ENCODE assay signal across 28 mouse cellular contexts in genomic region chr5:64462411-64462810, GRCm38 (mm10).
DNase-seq lines count a peak whose midpoint lies in the region; ATAC-seq lines count a peak whose summit lies in the region.
"Had no signal": no experiment of that assay in that cellular context is flagged by ENCODE, and none has a peak within 500 bp of the region (broad histone marks: within the 10 kb centered on the region; RNA-seq: fewer than 3 reads in every experiment).

No protein-coding gene starts in this region.

- H3K27me3 ChIP-seq in lung, embryonic 16.5 days (ENCODE audit: control insufficient read depth, insufficient read depth, low read depth, low read length), result no peaks in the 10 kb centered on the region
- H3K27me3 ChIP-seq: forebrain, embryonic 13.5 days; hindbrain, embryonic 15.5 days; midbrain, embryonic 13.5 days; stomach, embryonic 15.5 days had no signal

- no peak overlapping the region for H3K4me2 ChIP-seq in lung, embryonic 16.5 days (ENCODE audit: low read depth, low read length)
- H3K4me2 ChIP-seq: forebrain, embryonic 13.5 days; hindbrain, embryonic 15.5 days; liver, embryonic 12.5 days; midbrain, embryonic 13.5 days; stomach, embryonic 15.5 days had no signal

- no peak overlapping the region for H3K4me3 ChIP-seq in lung, embryonic 16.5 days (ENCODE audit: low read length)
- H3K4me3 ChIP-seq: forebrain, embryonic 13.5 days; hindbrain, embryonic 10.5 days; hindbrain, embryonic 15.5 days; layer of hippocampus, adult 2 months; liver, embryonic 12.5 days; midbrain, embryonic 13.5 days; stomach, embryonic 15.5 days had no signal

- H3K27ac ChIP-seq in lung, embryonic 16.5 days (ENCODE audit: low read length), result no peak overlapping the region
- H3K27ac ChIP-seq: forebrain, embryonic 13.5 days; hindbrain, embryonic 10.5 days; hindbrain, embryonic 15.5 days; layer of hippocampus, adult 2 months; liver, embryonic 12.5 days; macrophage; midbrain, embryonic 13.5 days; stomach, embryonic 15.5 days had no signal

- no peak for DNase-seq in lung, postnatal 14 days
- DNase-seq in brain, adult 2 months (ENCODE audit: low read depth, low spot score), result peak; percentile 64
- DNase-seq in left cerebral cortex, adult 18-20 months (ENCODE audit: low spot score in 2 of 2), result peak; percentile 45 to 68
- peak; percentile 27 to 48 for DNase-seq in right cerebral cortex, postnatal 36 days (ENCODE audit: low spot score in 2 of 2)
- no peak for DNase-seq in cerebellum, adult 9-11 months
- DNase-seq: adrenal gland, adult 2 months; adrenal gland, postnatal 36 days; cerebellum, adult 2 months; cerebellum, postnatal 25 days; gastrocnemius, postnatal 10 days; heart, postnatal 14 days; kidney, adult 2 months; kidney, postnatal 36 days; liver, postnatal 0 days; thymus, adult 2 months; thymus, postnatal 36 days had no signal

- peak; percentile 62; the same call in 1 of the 2 replicates for ATAC-seq in lung, embryonic 16.5 days (ENCODE audit: low read depth)
- ATAC-seq in inflammation-experienced regulatory T-cells, adult 6 months, result no peak
- ATAC-seq: CD4-positive, CD25-positive, alpha-beta regulatory T cell, adult 4 months; forebrain, embryonic 13.5 days; liver, embryonic 12.5 days; liver, postnatal 0 days; lung, postnatal 0 days; midbrain, embryonic 13.5 days had no signal

- no peak overlapping the region for H3K9ac ChIP-seq in lung, embryonic 16.5 days (ENCODE audit: low read length)
- H3K9ac ChIP-seq: forebrain, embryonic 13.5 days; hindbrain, embryonic 15.5 days; liver, embryonic 12.5 days; liver, postnatal 0 days; midbrain, embryonic 13.5 days; stomach, embryonic 15.5 days had no signal

- H3K4me1 ChIP-seq in lung, embryonic 16.5 days (replicated peaks; ENCODE audit: control insufficient read depth, insufficient read depth, low read length), result no peaks in the 10 kb centered on the region; the same call in 1 of the 2 replicates
- H3K4me1 ChIP-seq: forebrain, embryonic 13.5 days; hindbrain, embryonic 15.5 days; liver, embryonic 12.5 days; midbrain, embryonic 13.5 days; stomach, embryonic 15.5 days had no signal

- no peaks in the 10 kb centered on the region for H3K9me3 ChIP-seq in lung, embryonic 16.5 days (ENCODE audit: control insufficient read depth, low read length)
- H3K9me3 ChIP-seq: forebrain, embryonic 13.5 days; hindbrain, embryonic 10.5 days; hindbrain, embryonic 15.5 days; liver, embryonic 12.5 days; midbrain, embryonic 13.5 days; stomach, embryonic 15.5 days had no signal

- 37% methylated on average over 3 of the region's 3 CpGs for WGBS in lung, embryonic 16.5 days

- H3K36me3 ChIP-seq in lung, embryonic 16.5 days (ENCODE audit: control insufficient read depth, insufficient read depth, low read length), result no peaks in the 10 kb centered on the region
- H3K36me3 ChIP-seq: hindbrain, embryonic 10.5 days; hindbrain, embryonic 15.5 days; liver, embryonic 12.5 days; midbrain, embryonic 13.5 days; stomach, embryonic 15.5 days had no signal

Comparison
In these comparisons a context has a peak if more than half of its experiments do, and no peak if none do; other contexts are left out.
1. DNase-seq: peak in brain, adult 2 months (single experiment), left cerebral cortex, adult 18-20 months (2 of 2) and right cerebral cortex, postnatal 36 days (2 of 2); none in lung, postnatal 14 days (single experiment) and cerebellum, adult 9-11 months (single experiment).